Comparison of ENCODE assay signal across 14 mouse cellular contexts in the genomic region with DNA sequence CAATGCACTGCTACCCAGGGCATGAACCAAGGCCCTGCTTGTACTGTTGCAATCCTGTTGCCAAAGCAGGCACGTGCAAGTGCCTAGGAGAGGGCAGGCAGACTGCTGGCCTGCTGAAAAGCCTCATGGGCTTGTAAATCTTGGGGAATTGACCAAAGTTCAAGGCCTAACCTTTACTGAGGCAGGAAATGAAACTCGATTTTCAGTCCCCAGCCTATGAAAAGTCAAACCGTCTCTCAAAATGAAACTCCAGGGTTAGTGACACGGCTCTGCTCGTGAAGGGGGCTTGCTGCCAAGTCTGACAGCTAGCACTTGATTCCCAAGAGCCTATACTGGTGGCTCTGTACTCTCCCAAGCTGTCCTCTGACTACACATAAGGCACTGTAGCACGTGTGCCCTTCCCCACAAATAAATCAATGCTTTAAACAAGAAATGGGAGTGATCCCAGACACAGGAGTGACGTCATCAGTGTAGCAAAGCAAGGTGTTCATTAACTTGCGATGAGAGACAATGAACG. TPM values are rescaled to one million over a fixed set of nuclear protein-coding genes. Genes with fewer than 3 reads are reported as not detected.
DNase-seq lines count a peak whose midpoint lies in the region; ATAC-seq and TF ChIP-seq lines count a peak whose summit lies in the region.
"Had no signal": no experiment of that assay in that cellular context is flagged by ENCODE, and none has a peak within 500 bp of the region (broad histone marks: within the 10 kb centered on the region; RNA-seq: fewer than 3 reads in every experiment).

No protein-coding gene starts in this region.

- no peaks in the 10 kb centered on the region for H3K9me3 ChIP-seq in liver, embryonic 13.5 days (replicated peaks)
- no peaks in the 10 kb centered on the region for H3K9me3 ChIP-seq in intestine, postnatal 0 days (ENCODE audit: control insufficient read depth)
- H3K9me3 ChIP-seq: liver, embryonic 15.5 days; midbrain, embryonic 12.5 days had no signal

- peak; percentile 36; the same call in 1 of the 2 replicates for ATAC-seq in liver, embryonic 13.5 days (ENCODE audit: low read depth)
- peak; percentile 7 for ATAC-seq in activated CD4-positive, CD25-positive, alpha-beta regulatory T cell, adult 4 months
- ATAC-seq in intestine, postnatal 0 days, result peak; percentile 97

- no peaks in the 10 kb centered on the region for H3K27me3 ChIP-seq in heart, adult 2 months (ENCODE audit: control insufficient read depth, insufficient read depth, low read length)
- H3K27me3 ChIP-seq in liver, embryonic 13.5 days, result no peaks in the 10 kb centered on the region
- H3K27me3 ChIP-seq in intestine, postnatal 0 days (replicated peaks; ENCODE audit: control insufficient read depth, insufficient read depth, low read length), result no peaks in the 10 kb centered on the region
- H3K27me3 ChIP-seq: liver, embryonic 15.5 days; midbrain, embryonic 12.5 days had no signal

- no peak overlapping the region for H3K9ac ChIP-seq in heart, adult 2 months (ENCODE audit: low read depth, low read length)
- no peak overlapping the region for H3K9ac ChIP-seq in liver, embryonic 13.5 days
- no peak overlapping the region for H3K9ac ChIP-seq in intestine, postnatal 0 days (ENCODE audit: low read depth, low read length)
- H3K9ac ChIP-seq: hindbrain, embryonic 14.5 days; liver, embryonic 15.5 days; midbrain, embryonic 12.5 days had no signal

- H3K4me2 ChIP-seq in liver, embryonic 13.5 days, result no peak overlapping the region
- peak overlapping the region; percentile 40 for H3K4me2 ChIP-seq in intestine, postnatal 0 days (replicated peaks; ENCODE audit: low read depth)
- H3K4me2 ChIP-seq: hindbrain, embryonic 14.5 days; liver, embryonic 15.5 days; midbrain, embryonic 12.5 days had no signal

- TF ChIP-seq EP300 in heart, adult 2 months (IDR thresholded peaks at IDR 0.05; ENCODE audit: insufficient read depth, low read depth, low read length), result no peak

- TF ChIP-seq CTCF in heart, adult 2 months (IDR thresholded peaks at IDR 0.05), result no peak
- no peak for TF ChIP-seq CTCF in intestine, postnatal 0 days (IDR thresholded peaks at IDR 0.05; ENCODE audit: low read depth)

- DNase-seq in heart, adult 2 months, result peak; percentile 3 to 20
- no peak for DNase-seq in heart, postnatal 36 days
- DNase-seq in liver, embryonic 13.5 days, result no peak
- DNase-seq in liver, result no peak
- DNase-seq in ovary, postnatal 10 days (ENCODE audit: low spot score), result no peak
- DNase-seq: cerebellum, adult 18-20 months had no signal

- intact Hi-C loops in heart, adult 2 months (cut with DNase I), result no loop called here
- intact Hi-C loops in heart, postnatal 36 days (cut with DNase I), result no loop called here

- 56% methylated on average over 9 of the region's 9 CpGs for WGBS in heart, adult 2 months
- WGBS in liver, embryonic 13.5 days (ENCODE audit: insufficient replicate concordance), result 54% methylated on average over 9 of the region's 9 CpGs
- WGBS in intestine, postnatal 0 days, result 31% methylated on average over 9 of the region's 9 CpGs

- H3K4me3 ChIP-seq in heart, adult 2 months, result no peak overlapping the region
- no peak overlapping the region for H3K4me3 ChIP-seq in liver, embryonic 13.5 days (replicated peaks)
- H3K4me3 ChIP-seq in intestine, postnatal 0 days (ENCODE audit: low read depth, low read length), result no peak overlapping the region
- H3K4me3 ChIP-seq: layer of hippocampus, adult 2 months; liver, embryonic 15.5 days; midbrain, embryonic 12.5 days had no signal

- H3K36me3 ChIP-seq in heart, adult 2 months (ENCODE audit: control insufficient read depth, insufficient read depth, low read length), result no peaks in the 10 kb centered on the region
- H3K36me3 ChIP-seq in liver, embryonic 13.5 days, result no peaks in the 10 kb centered on the region
- no peaks in the 10 kb centered on the region for H3K36me3 ChIP-seq in intestine, postnatal 0 days (ENCODE audit: control insufficient read depth, insufficient read depth)
- H3K36me3 ChIP-seq: liver, embryonic 15.5 days; midbrain, embryonic 12.5 days had no signal

- no peak for TF ChIP-seq POLR2A in heart, adult 2 months (IDR thresholded peaks at IDR 0.05; ENCODE audit: insufficient read depth, low read depth, low read length)

- H3K27ac ChIP-seq in heart, adult 2 months, result no peak overlapping the region
- H3K27ac ChIP-seq in liver, embryonic 13.5 days, result no peak overlapping the region
- H3K27ac ChIP-seq in intestine, postnatal 0 days (ENCODE audit: low read depth, low read length), result peak overlapping the region; percentile 47; the same call in 1 of the 2 replicates
- H3K27ac ChIP-seq: hindbrain, embryonic 14.5 days; layer of hippocampus, adult 2 months; liver, embryonic 15.5 days; midbrain, embryonic 12.5 days had no signal

- no peaks in the 10 kb centered on the region for H3K79me2 ChIP-seq in heart, adult 2 months (replicated peaks; ENCODE audit: control insufficient read depth, insufficient read depth, low read length)

- no peaks in the 10 kb centered on the region for H3K4me1 ChIP-seq in heart, adult 2 months (ENCODE audit: control insufficient read depth, insufficient read depth, low read length)
- no peaks in the 10 kb centered on the region for H3K4me1 ChIP-seq in liver, embryonic 13.5 days (replicated peaks)
- H3K4me1 ChIP-seq in intestine, postnatal 0 days (replicated peaks; ENCODE audit: control insufficient read depth, insufficient read depth, low read length), result no peaks in the 10 kb centered on the region
- H3K4me1 ChIP-seq: liver, embryonic 15.5 days; midbrain, embryonic 12.5 days had no signal

RNA-seq across cellular contexts. Expression of gene Esm1, which starts 41.4 kb away (rescaled TPM):
- under 1 TPM; 0.34 to 0.94 TPM for total RNA-seq in heart, adult 2 months (2021)
- polyA plus RNA-seq in heart, adult 2 months (2012; rRNA removed), result 0.53 and 1.4 TPM in 2 replicates
- total RNA-seq in heart, postnatal 36 days (2021), result under 1 TPM; 0.28 to 0.51 TPM
- 0.65 and 0.75 TPM in 2 replicates for polyA plus RNA-seq in liver, embryonic 13.5 days (2015; fragmentation: Nextera tagmentation; extraction: Ambion mirVana)
- polyA plus RNA-seq in activated CD4-positive, CD25-positive, alpha-beta regulatory T cell, adult 4 months (2017; shearing (Covaris generic)), result not detected
- 3.4 and 3.6 TPM in 2 replicates for polyA plus RNA-seq in intestine, postnatal 0 days (2015; fragmentation: Nextera tagmentation; extraction: Ambion mirVana)
- total RNA-seq: layer of hippocampus, adult 2 months had no signal

RNA-seq across cellular contexts. Expression of gene Gzmk, which starts 57.6 kb away (rescaled TPM):
- not detected for total RNA-seq in heart, adult 2 months (2021)
- not detected in 2 replicates for polyA plus RNA-seq in heart, adult 2 months (2012; rRNA removed)
- not detected for total RNA-seq in heart, postnatal 36 days (2021)
- not detected in 2 replicates for polyA plus RNA-seq in liver, embryonic 13.5 days (2015; fragmentation: Nextera tagmentation; extraction: Ambion mirVana)
- polyA plus RNA-seq in activated CD4-positive, CD25-positive, alpha-beta regulatory T cell, adult 4 months (2017; shearing (Covaris generic)), result 1 to 10 TPM; 1.2 TPM
- not detected in 2 replicates for polyA plus RNA-seq in intestine, postnatal 0 days (2015; fragmentation: Nextera tagmentation; extraction: Ambion mirVana)
- total RNA-seq: gastrocnemius, postnatal 4 days had no signal
- polyA plus RNA-seq: hindbrain, embryonic 14.5 days; liver, embryonic 15.5 days; midbrain, embryonic 12.5 days; thymus, postnatal 0 days had no signal

Comparison
In these comparisons a context has a peak if more than half of its experiments do, and no peak if none do; other contexts are left out.
1. DNase-seq: peak in heart, adult 2 months (2 of 2); none in heart, postnatal 36 days (0 of 2), liver, embryonic 13.5 days (single experiment), liver (single experiment) and ovary, postnatal 10 days (single experiment).
2. ATAC-seq: peak in every context shown above with its lines; median percentile 97 in intestine, postnatal 0 days; 36 in liver, embryonic 13.5 days; 7 in activated CD4-positive, CD25-positive, alpha-beta regulatory T cell, adult 4 months.